Mouse (Mus musculus) gastrocnemius, postnatal 10 days (tissue): ENCODE measurements at regions not wholly inside any gene's neighbourhood (a gene's known extent, or its start where the extent isn't known, plus 50 kb on each side); places are given as distances from the start of the nearest gene placed in this dataset.
"Not testable (repeated sequence)": the region's sequence is repeated elsewhere in the genome, so short reads cannot be mapped to it uniquely, and the experiment has no call there.

ENCODE experiments used
- DNase-seq: peaks from one replicate; pipeline ENCODE4 v3.0.0; 2021; ENCODE audit warnings: mixed read lengths

GRCm38 (mm10) chr16:84627052-84627451, 108.5 kb downstream of the Mrpl39 start:
- no peak for DNase-seq

DNA sequence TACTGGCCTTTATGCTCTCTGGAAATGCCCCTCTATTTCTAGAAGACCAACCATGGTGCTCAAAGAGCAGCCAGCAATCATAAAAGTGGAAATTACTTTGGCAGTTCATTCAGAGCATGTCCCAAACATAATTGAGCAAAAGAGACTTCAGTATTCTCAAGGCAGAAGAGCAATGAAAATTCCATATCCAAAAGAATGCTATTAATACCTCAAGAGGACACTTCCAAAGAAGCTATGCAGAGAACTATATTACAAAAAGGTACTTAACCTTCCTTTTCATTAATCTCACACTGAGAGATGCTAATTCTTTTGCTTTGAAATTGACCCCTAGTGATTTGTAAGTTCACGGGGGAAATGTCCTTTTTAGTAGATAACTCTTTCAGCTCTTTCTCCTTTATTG, 105.7 kb downstream of the Mrpl39 start:
- no peak for DNase-seq

GRCm38 (mm10) chr16:84644446-84644845, 91.1 kb downstream of the Mrpl39 start:
- DNase-seq: not testable (repeated sequence)

DNA sequence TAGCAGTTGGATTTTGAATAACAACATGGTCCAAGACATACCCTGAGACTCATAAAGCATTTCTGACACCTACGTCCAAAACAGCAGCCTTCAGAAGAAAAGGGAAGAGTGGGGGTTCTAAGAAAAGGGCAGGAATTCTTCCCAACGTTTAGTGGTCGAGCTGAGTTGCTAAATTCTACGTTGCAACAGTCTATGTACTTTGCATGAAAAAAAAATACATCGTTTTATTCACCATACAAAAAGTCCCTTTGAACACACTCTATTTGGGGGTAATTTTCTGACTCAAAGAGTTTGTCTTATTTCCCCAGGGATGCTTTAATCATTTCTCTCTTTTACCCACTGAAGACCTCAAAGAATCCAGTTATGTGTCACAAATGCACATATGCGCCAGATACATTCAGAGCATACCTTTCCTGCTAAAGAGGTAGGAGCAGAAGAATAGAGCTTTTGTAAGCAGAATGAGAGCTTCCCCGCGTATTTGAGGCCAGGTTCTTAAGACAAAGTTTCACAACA, 89.3 kb downstream of the Mrpl39 start:
- no peak for DNase-seq

GRCm38 (mm10) chr16:84650646-84651045, 84.9 kb downstream of the Mrpl39 start:
- DNase-seq: no peak

DNA sequence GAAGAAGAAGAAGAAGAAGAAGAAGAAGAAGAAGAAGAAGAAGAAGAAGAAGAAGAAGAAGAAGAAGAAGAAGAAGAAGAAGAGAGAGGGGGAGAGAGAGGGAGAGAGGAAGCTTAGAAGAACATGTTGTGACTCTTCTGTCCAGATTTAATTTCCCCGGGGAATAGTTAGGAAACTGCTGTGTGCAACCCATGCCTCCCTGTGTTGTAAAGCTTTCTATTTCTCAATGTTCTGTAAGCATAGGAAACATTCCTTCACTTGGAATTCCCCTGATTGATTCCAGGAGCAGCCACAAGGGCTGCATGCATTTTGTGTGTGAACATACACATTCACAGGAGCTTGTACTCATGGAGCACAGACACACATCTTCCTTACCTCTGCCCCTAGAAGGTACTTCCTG, 81.7 kb downstream of the Mrpl39 start:
- DNase-seq: no peak

- no peak for DNase-seq
Observed at GRCm38 (mm10) chr16:84661879-84662278, 73.7 kb downstream of the Mrpl39 start.

DNA sequence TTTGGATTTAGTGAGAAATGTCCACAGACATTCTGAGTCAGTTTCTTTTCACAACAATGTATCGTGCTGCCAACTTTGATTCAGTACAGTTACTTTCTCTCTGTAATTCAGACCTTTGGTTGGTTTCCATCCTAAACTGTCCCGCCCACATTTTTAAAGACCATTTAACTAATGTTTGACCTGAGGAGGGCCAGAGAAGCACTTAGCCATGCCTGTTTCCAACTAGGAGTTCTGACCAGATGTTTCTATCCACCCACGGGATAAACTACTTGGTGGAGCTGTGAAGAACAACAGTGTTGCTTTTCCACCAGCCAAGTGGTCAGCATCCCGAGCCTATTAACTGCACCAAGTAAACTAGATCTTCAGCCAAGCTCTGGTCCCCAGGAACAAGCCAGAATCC, 72.0 kb downstream of the Mrpl39 start:
- DNase-seq: no peak
